ENCODE assay signal across 10 mouse cellular contexts in genomic region chr15:12194817-12195735, GRCm38 (mm10). TPM values are rescaled to one million over a fixed set of nuclear protein-coding genes. Genes with fewer than 3 reads are reported as not detected.
DNase-seq lines count a peak whose midpoint lies in the region; ATAC-seq and TF ChIP-seq lines count a peak whose summit lies in the region.
"Had no signal": no experiment of that assay in that cellular context is flagged by ENCODE, and none has a peak within 500 bp of the region (broad histone marks: within the 10 kb centered on the region; RNA-seq: fewer than 3 reads in every experiment).

No protein-coding gene starts in this region.

- H3K9me3 ChIP-seq in heart, embryonic 10.5 days: no peaks in the 10 kb centered on the region
- H3K9me3 ChIP-seq in lung, embryonic 16.5 days (ENCODE audit: control insufficient read depth, low read length): no peaks in the 10 kb centered on the region
- H3K9me3 ChIP-seq in limb, embryonic 11.5 days (ENCODE audit: control insufficient read depth, low read length): no peaks in the 10 kb centered on the region

- H3K4me1 ChIP-seq in heart, embryonic 10.5 days: peaks cover 38% of the 10 kb centered on the region
- H3K4me1 ChIP-seq in lung, embryonic 16.5 days (replicated peaks; ENCODE audit: control insufficient read depth, insufficient read depth, low read length): peaks cover 25% of the 10 kb centered on the region
- H3K4me1 ChIP-seq in limb, embryonic 11.5 days (ENCODE audit: control insufficient read depth, insufficient read depth, low read length): peaks cover 23% of the 10 kb centered on the region
- peaks cover 13% of the 10 kb centered on the region; the same call in 1 of the 2 replicates for H3K4me1 ChIP-seq in small intestine, adult 2 months (ENCODE audit: control insufficient read depth, insufficient read depth, insufficient read length, low read length)

- H3K4me2 ChIP-seq in lung, embryonic 16.5 days (ENCODE audit: low read depth, low read length): peak overlapping the region; percentile 37
- no peak overlapping the region; the same call in 1 of the 2 replicates for H3K4me2 ChIP-seq in limb, embryonic 11.5 days (ENCODE audit: low read depth, severe bottlenecking)

- peak overlapping the region; percentile 77 for H3K27ac ChIP-seq in heart, embryonic 10.5 days
- H3K27ac ChIP-seq in lung, embryonic 16.5 days (ENCODE audit: low read length): peak overlapping the region; percentile 85
- peak overlapping the region; percentile 60 for H3K27ac ChIP-seq in limb, embryonic 11.5 days (replicated peaks; ENCODE audit: low read depth, low read length)
- H3K27ac ChIP-seq in small intestine, adult 2 months (ENCODE audit: insufficient read depth, low read depth, low read length): peak overlapping the region; percentile 77

- no peak for ATAC-seq in lung, embryonic 16.5 days (ENCODE audit: low read depth)
- ATAC-seq in limb, embryonic 11.5 days (ENCODE audit: insufficient number of reproducible peaks, low FRiP score, low TSS enrichment, low read depth): no peak

- WGBS in heart, embryonic 10.5 days: 46% methylated on average over 20 of the region's 20 CpGs
- 27% methylated on average over 20 of the region's 20 CpGs for WGBS in lung, embryonic 16.5 days
- 77% methylated on average over 20 of the region's 20 CpGs for WGBS in limb, embryonic 11.5 days
- 21% methylated on average over 20 of the region's 20 CpGs for WGBS in small intestine, adult 2 months

- H3K36me3 ChIP-seq in heart, embryonic 10.5 days: peaks cover 10% of the 10 kb centered on the region
- H3K36me3 ChIP-seq in lung, embryonic 16.5 days (ENCODE audit: control insufficient read depth, insufficient read depth, low read length): peaks cover 5% of the 10 kb centered on the region
- H3K36me3 ChIP-seq in limb, embryonic 11.5 days (ENCODE audit: control insufficient read depth, insufficient read depth, low read length): peaks cover 2% of the 10 kb centered on the region; the same call in 1 of the 2 replicates
- H3K36me3 ChIP-seq in small intestine, adult 2 months (ENCODE audit: control insufficient read depth, insufficient read depth, low read length): peaks cover 4% of the 10 kb centered on the region; the same call in 1 of the 2 replicates

- TF ChIP-seq CTCF in small intestine, adult 2 months (IDR thresholded peaks at IDR 0.05; ENCODE audit: extremely low read depth, insufficient read length, insufficient replicate concordance, low read depth, low read length): no peak

- no peaks in the 10 kb centered on the region for H3K27me3 ChIP-seq in heart, embryonic 10.5 days (ENCODE audit: insufficient read depth, poor library complexity, severe bottlenecking)
- H3K27me3 ChIP-seq in lung, embryonic 16.5 days (ENCODE audit: control insufficient read depth, insufficient read depth, low read depth, low read length): no peaks in the 10 kb centered on the region
- no peaks in the 10 kb centered on the region for H3K27me3 ChIP-seq in limb, embryonic 11.5 days (ENCODE audit: control insufficient read depth, insufficient read depth, low read length)
- no peaks in the 10 kb centered on the region for H3K27me3 ChIP-seq in small intestine, adult 2 months (ENCODE audit: control insufficient read depth, insufficient read depth, low read length)

- peak overlapping the region; percentile 41 for H3K4me3 ChIP-seq in heart, embryonic 10.5 days
- peak overlapping the region; percentile 1 for H3K4me3 ChIP-seq in lung, embryonic 16.5 days (ENCODE audit: low read length)
- H3K4me3 ChIP-seq in limb, embryonic 11.5 days (ENCODE audit: low read depth, low read length): no peak overlapping the region
- H3K4me3 ChIP-seq in small intestine, adult 2 months (ENCODE audit: low read depth, low read length): peak overlapping the region; percentile 44

- no peak for DNase-seq in heart, embryonic 10.5 days (ENCODE audit: low spot score)
- no peak for DNase-seq in heart, adult 18-20 months
- DNase-seq in lung, postnatal 10 days: no peak
- no peak for DNase-seq in limb, embryonic 11.5 days (ENCODE audit: low spot score)
- DNase-seq in urinary bladder, postnatal 25 days (ENCODE audit: low spot score): no peak
- DNase-seq in retina, embryonic 14.5 days (ENCODE audit: low spot score): no peak
- DNase-seq: right cerebral cortex, postnatal 4 days; thymus, postnatal 14 days had no signal

- TF ChIP-seq POLR2A in small intestine, adult 2 months (IDR thresholded peaks at IDR 0.05; ENCODE audit: low read depth, low read length): no peak

- peak overlapping the region; percentile 56; the same call in 1 of the 2 replicates for H3K9ac ChIP-seq in lung, embryonic 16.5 days (ENCODE audit: low read length)
- no peak overlapping the region for H3K9ac ChIP-seq in limb, embryonic 11.5 days (ENCODE audit: low read length)

RNA-seq across cellular contexts. Expression of gene Mtmr12, which starts 9.8 kb away (rescaled TPM):
- 18.7 and 19.0 TPM in 2 replicates for polyA plus RNA-seq in heart, embryonic 10.5 days (2016; fragmentation: Nextera tagmentation; extraction: Ambion mirVana)
- 10 to 100 TPM in 1 of 2 experiments, 1 to 10 TPM in 1; 9.9 to 10.7 TPM for total RNA-seq in heart, adult 18-20 months (2021)
- 19.7 and 21.1 TPM in 2 replicates for polyA plus RNA-seq in lung, embryonic 16.5 days (2015; fragmentation: Nextera tagmentation; extraction: Ambion mirVana)
- polyA plus RNA-seq in limb, embryonic 11.5 days (2014; fragmentation: Nextera tagmentation; extraction: Ambion mirVana): 24.8 TPM in 2 replicates
- 11.7 and 24.7 TPM in 2 replicates for polyA plus RNA-seq in small intestine, adult 2 months (2012; rRNA removed)
